Mouse (Mus musculus): ENCODE results near the gene Tigd2.

DNA sequence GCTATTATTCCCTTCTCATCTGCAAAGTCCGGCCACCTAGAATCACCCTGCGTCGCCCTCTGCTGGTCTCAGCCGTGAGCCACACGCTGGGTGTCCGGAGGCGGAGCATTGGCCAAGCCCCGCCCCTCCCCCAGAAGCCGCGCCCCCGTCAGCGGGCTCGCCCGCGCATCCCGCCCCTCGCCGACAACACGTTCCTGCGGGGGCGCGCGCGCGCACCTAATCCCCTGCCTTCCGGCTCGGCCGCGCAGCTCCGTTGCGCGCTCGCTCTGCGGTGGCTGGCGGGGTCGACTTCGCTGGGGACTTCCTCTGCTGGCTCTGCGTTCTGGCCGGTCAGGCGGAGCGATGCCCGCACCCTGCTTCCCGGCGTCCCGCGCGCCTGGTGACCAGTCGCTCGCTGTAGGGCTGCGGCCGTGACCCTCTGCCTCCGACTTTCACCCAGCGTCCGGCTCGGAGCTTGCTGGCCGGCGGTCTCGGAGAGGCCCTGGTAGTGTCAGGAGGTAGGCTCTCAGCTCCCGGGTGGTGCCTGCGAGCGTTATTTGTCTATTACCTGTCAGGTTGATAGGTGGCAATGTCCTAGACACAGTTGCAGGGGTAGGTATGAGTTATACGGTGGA, at the start of gene Tigd2:
- TF ChIP-seq CTCF (IDR thresholded peaks at IDR 0.05; ENCODE audit: insufficient read depth, low read depth, low read length): peak; percentile 71; the same call in 1 of the 2 replicates
- peak; percentile 73; the same call in 1 of the 2 replicates for TF ChIP-seq POLR2A (IDR thresholded peaks at IDR 0.05; ENCODE audit: insufficient read depth, low read depth, low read length)

All from olfactory bulb, adult 2 months (tissue).